12 mouse cellular contexts compared by ENCODE assay signal in the genomic region with DNA sequence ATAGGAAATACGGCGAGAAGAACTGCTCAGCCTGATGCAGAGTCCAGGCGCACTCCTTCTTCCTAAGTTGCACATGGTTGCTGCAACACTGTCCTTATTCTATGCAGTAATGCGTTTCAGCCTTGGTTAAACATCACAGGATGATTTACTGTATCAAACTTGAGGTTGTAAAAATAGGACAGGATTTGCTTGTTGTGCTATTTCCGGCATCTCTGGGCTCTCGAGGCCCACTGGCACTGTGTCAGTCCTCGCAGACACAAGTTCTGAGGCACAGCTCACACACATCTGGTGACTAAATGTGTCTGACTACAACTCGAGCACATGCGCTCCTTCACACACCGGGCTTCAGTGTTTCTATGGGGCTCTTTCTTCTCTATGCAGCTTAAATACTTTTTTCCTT.
DNase-seq lines count a peak whose midpoint lies in the region; ATAC-seq and TF ChIP-seq lines count a peak whose summit lies in the region.
"Had no signal": no experiment of that assay in that cellular context is flagged by ENCODE, and none has a peak within 500 bp of the region (broad histone marks: within the 10 kb centered on the region; RNA-seq: fewer than 3 reads in every experiment).

No protein-coding gene starts in this region.

- H3K36me3 ChIP-seq in forebrain, postnatal 0 days (ENCODE audit: insufficient read depth): no peaks in the 10 kb centered on the region
- no peaks in the 10 kb centered on the region for H3K36me3 ChIP-seq in forebrain, embryonic 10.5 days (replicated peaks)
- H3K36me3 ChIP-seq in liver, postnatal 0 days (replicated peaks; ENCODE audit: insufficient read depth, low read length): no peaks in the 10 kb centered on the region
- H3K36me3 ChIP-seq: embryonic facial prominence, embryonic 13.5 days had no signal

- H3K4me2 ChIP-seq in forebrain, postnatal 0 days (ENCODE audit: low read depth): no peak overlapping the region
- H3K4me2 ChIP-seq in liver, postnatal 0 days (ENCODE audit: low read depth, low read length): no peak overlapping the region
- H3K4me2 ChIP-seq: embryonic facial prominence, embryonic 13.5 days had no signal

- H3K9me3 ChIP-seq in forebrain, postnatal 0 days (ENCODE audit: low read length): no peaks in the 10 kb centered on the region
- no peaks in the 10 kb centered on the region for H3K9me3 ChIP-seq in forebrain, embryonic 10.5 days
- H3K9me3 ChIP-seq in liver, postnatal 0 days (ENCODE audit: low read length): no peaks in the 10 kb centered on the region
- H3K9me3 ChIP-seq: embryonic facial prominence, embryonic 13.5 days had no signal

- H3K27me3 ChIP-seq in forebrain, postnatal 0 days (ENCODE audit: insufficient read depth, low read length): no peaks in the 10 kb centered on the region
- H3K27me3 ChIP-seq in forebrain, embryonic 10.5 days (ENCODE audit: poor library complexity, severe bottlenecking): no peaks in the 10 kb centered on the region
- H3K27me3 ChIP-seq in liver, postnatal 0 days (ENCODE audit: insufficient read depth, low read length): no peaks in the 10 kb centered on the region
- H3K27me3 ChIP-seq: embryonic facial prominence, embryonic 13.5 days had no signal

- peak; percentile 43 for DNase-seq in forebrain, postnatal 0 days
- DNase-seq in forebrain, embryonic 10.5 days (ENCODE audit: extremely low spot score, low spot score): no peak
- DNase-seq in left cerebral cortex, postnatal 36 days (ENCODE audit: low spot score in 2 of 2): peak; percentile 52 to 60
- no peak for DNase-seq in left cerebral cortex, adult 2 months (ENCODE audit: extremely low spot score in 1 of 2, low spot score in 2 of 2)
- DNase-seq in kidney, postnatal 36 days: peak; percentile 9 to 17
- peak; percentile 29 to 69 for DNase-seq in right cerebral cortex, postnatal 36 days (ENCODE audit: low spot score in 2 of 2)
- no peak for DNase-seq in liver, postnatal 0 days
- DNase-seq in cerebellum, postnatal 4 days (ENCODE audit: low spot score in 2 of 2): no peak
- DNase-seq: cerebellum, adult 8-10 months; thymus, postnatal 36 days had no signal

- H3K9ac ChIP-seq in forebrain, postnatal 0 days: no peak overlapping the region
- no peak overlapping the region for H3K9ac ChIP-seq in liver, postnatal 0 days (replicated peaks)
- H3K9ac ChIP-seq: embryonic facial prominence, embryonic 13.5 days had no signal

- H3K4me1 ChIP-seq in forebrain, postnatal 0 days (ENCODE audit: insufficient read depth): no peaks in the 10 kb centered on the region
- no peaks in the 10 kb centered on the region for H3K4me1 ChIP-seq in forebrain, embryonic 10.5 days
- peaks cover 11% of the 10 kb centered on the region for H3K4me1 ChIP-seq in liver, postnatal 0 days (ENCODE audit: insufficient read depth)
- H3K4me1 ChIP-seq: embryonic facial prominence, embryonic 13.5 days had no signal

- TF ChIP-seq EP300 in liver, postnatal 0 days (IDR thresholded peaks at IDR 0.05; ENCODE audit: low read depth): no peak

- WGBS in forebrain, postnatal 0 days: 68% methylated on average over 10 of the region's 10 CpGs
- WGBS in forebrain, embryonic 10.5 days: 92% methylated on average over 10 of the region's 10 CpGs
- WGBS in liver, postnatal 0 days (ENCODE audit: insufficient replicate concordance): 79% methylated on average over 10 of the region's 10 CpGs

- H3K4me3 ChIP-seq in forebrain, postnatal 0 days (ENCODE audit: low read depth, low read length): no peak overlapping the region
- no peak overlapping the region for H3K4me3 ChIP-seq in forebrain, embryonic 10.5 days
- H3K4me3 ChIP-seq in left cerebral cortex, adult 2 months: no peak overlapping the region
- H3K4me3 ChIP-seq in liver, postnatal 0 days (ENCODE audit: low read depth, low read length): no peak overlapping the region
- H3K4me3 ChIP-seq: embryonic facial prominence, embryonic 13.5 days had no signal

- peak; percentile 68 for ATAC-seq in forebrain, postnatal 0 days
- ATAC-seq in liver, postnatal 0 days: no peak
- ATAC-seq: intestine, embryonic 16.5 days had no signal

- intact Hi-C loops in left cerebral cortex, postnatal 36 days (cut with DNase I): no loop called here
- intact Hi-C loops in left cerebral cortex, adult 2 months (cut with DNase I): no loop called here

- no peak overlapping the region for H3K27ac ChIP-seq in forebrain, postnatal 0 days (ENCODE audit: low read depth, low read length)
- H3K27ac ChIP-seq in forebrain, embryonic 10.5 days: no peak overlapping the region
- H3K27ac ChIP-seq in left cerebral cortex, adult 2 months: no peak overlapping the region
- no peak overlapping the region for H3K27ac ChIP-seq in liver, postnatal 0 days (ENCODE audit: low read depth)
- H3K27ac ChIP-seq: embryonic facial prominence, embryonic 13.5 days had no signal

- no peak for TF ChIP-seq CTCF in forebrain, postnatal 0 days (IDR thresholded peaks at IDR 0.05; ENCODE audit: low read depth)
- no peak for TF ChIP-seq CTCF in left cerebral cortex, adult 2 months (IDR thresholded peaks at IDR 0.05)
- no peak for TF ChIP-seq CTCF in liver, postnatal 0 days (IDR thresholded peaks at IDR 0.05; ENCODE audit: low read depth)

Comparison
In these comparisons a context has a peak if more than half of its experiments do, and no peak if none do; other contexts are left out.
1. DNase-seq: peak in forebrain, postnatal 0 days (single experiment), left cerebral cortex, postnatal 36 days (2 of 2), kidney, postnatal 36 days (2 of 2) and right cerebral cortex, postnatal 36 days (2 of 2); none in forebrain, embryonic 10.5 days (single experiment), left cerebral cortex, adult 2 months (0 of 2), liver, postnatal 0 days (single experiment) and cerebellum, postnatal 4 days (0 of 2).